Mouse (Mus musculus) cortical plate, adult 2 months (tissue): ENCODE results near the gene Rbms2. TPM values are rescaled to one million over a fixed set of nuclear protein-coding genes. Genes with fewer than 3 reads are reported as not detected.
A peak's percentile ranks its signal among the peaks of the same experiment; 100 is the strongest.

Experiments used
- H3K27ac ChIP-seq: fragments of 200-500 bp; 2 replicates; pipeline ENCODE4 v1.5.1; 2012; ENCODE audit warnings: low read length, control low read depth, inconsistent platforms; ENCODE audit not compliant: insufficient read depth
- H3K4me1 ChIP-seq: fragments of 200-500 bp; 2 replicates; pipeline ENCODE4 v1.6.1; 2011; ENCODE audit warnings: low read length; ENCODE audit not compliant: control insufficient read depth, insufficient read depth
- H3K4me3 ChIP-seq: fragments of 200-500 bp; 2 replicates; pipeline ENCODE4 v1.5.1; 2011; ENCODE audit warnings: mild to moderate bottlenecking, low read length, control low read depth; ENCODE audit not compliant: insufficient read depth
- CTCF ChIP-seq: fragments of 200-500 bp; IDR thresholded peaks from 2 replicates; pipeline ENCODE4 v1.5.1; 2011; ENCODE audit warnings: mild to moderate bottlenecking, control low read depth, low read length; ENCODE audit not compliant: insufficient read depth; ENCODE audit errors: extremely low read depth
- POLR2A ChIP-seq: fragments of 200-500 bp; IDR thresholded peaks from 2 replicates; pipeline ENCODE4 v1.6.1; 2011; ENCODE audit warnings: mild to moderate bottlenecking, low read length, control low read depth; ENCODE audit not compliant: insufficient read depth; ENCODE audit errors: extremely low read depth
- polyA plus RNA-seq: library from polyadenylated mRNA; depleted of rRNA; stranded (reverse); fragments of >200 nt; gene quantifications from 2 replicates; pipeline ENCODE4 v1.2.3, GENCODE M21; 2012

Gene Rbms2
- polyA plus RNA-seq, 1 experiment: 16.9 TPM

DNA sequence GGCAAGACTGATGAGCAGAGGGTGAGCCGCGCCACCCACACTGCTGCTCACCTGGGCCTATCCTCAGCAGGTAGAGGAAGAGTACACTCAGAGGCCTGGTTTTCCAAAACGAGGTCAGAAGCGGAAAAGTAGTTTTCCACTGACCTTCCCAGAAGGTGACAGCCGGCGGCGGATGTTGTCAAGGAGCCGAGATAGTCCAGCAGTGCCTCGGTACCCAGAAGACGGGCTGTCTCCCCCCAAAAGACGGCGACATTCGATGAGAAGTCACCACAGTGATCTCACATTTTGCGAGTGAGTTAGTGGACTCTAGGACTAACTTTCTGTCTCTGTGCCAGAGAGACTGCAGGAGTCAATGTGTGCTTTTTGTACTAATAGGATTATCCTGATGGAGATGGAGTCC is 54.1 kb downstream of the Rbms2 start:
- no peaks in the 10 kb centered on the region for H3K4me1 ChIP-seq
- TF ChIP-seq CTCF (no peak), POLR2A (no peak)
- no peak overlapping the region for H3K4me3 ChIP-seq
- no peak overlapping the region for H3K27ac ChIP-seq

DNA sequence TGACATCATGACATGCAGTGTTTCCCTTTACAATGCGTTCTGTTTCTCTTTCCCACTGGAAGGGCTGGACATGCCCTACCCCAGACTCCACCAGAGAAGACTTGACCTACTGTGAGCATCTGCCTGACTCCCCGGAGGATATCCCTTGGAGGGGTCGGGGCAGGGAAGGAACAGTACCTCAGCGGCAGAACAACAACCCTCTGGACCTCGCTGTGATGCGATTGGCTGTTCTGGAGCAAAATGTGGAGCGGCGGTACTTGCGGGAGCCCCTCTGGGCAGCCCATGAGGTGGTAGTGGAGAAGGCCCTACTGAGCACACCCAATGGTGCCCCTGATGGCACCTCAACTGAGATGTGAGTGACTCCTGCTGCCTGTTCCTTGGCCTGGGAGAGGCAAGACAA is 55.3 kb downstream of the Rbms2 start:
- H3K4me1 ChIP-seq: no peaks in the 10 kb centered on the region
- no peak overlapping the region for H3K4me3 ChIP-seq
- TF ChIP-seq CTCF (no peak), POLR2A (no peak)
- no peak overlapping the region for H3K27ac ChIP-seq

- Histone ChIP-seq H3K4me3 (no peak overlapping the region), H3K4me1 (no peaks in the 10 kb centered on the region), H3K27ac (no peak overlapping the region)
- TF ChIP-seq CTCF (no peak), POLR2A (no peak)
These were observed 56.3 kb downstream of the Rbms2 start for GRCm38 (mm10) chr10:128123833-128124232.

- no peak for TF ChIP-seq CTCF
- no peak for TF ChIP-seq POLR2A
- H3K4me1 ChIP-seq: peaks cover 4% of the 10 kb centered on the region
- H3K27ac ChIP-seq: no peak overlapping the region
- no peak overlapping the region for H3K4me3 ChIP-seq
These were observed 68.9 kb downstream of the Rbms2 start for GRCm38 (mm10) chr10:128111227-128111626.

DNA sequence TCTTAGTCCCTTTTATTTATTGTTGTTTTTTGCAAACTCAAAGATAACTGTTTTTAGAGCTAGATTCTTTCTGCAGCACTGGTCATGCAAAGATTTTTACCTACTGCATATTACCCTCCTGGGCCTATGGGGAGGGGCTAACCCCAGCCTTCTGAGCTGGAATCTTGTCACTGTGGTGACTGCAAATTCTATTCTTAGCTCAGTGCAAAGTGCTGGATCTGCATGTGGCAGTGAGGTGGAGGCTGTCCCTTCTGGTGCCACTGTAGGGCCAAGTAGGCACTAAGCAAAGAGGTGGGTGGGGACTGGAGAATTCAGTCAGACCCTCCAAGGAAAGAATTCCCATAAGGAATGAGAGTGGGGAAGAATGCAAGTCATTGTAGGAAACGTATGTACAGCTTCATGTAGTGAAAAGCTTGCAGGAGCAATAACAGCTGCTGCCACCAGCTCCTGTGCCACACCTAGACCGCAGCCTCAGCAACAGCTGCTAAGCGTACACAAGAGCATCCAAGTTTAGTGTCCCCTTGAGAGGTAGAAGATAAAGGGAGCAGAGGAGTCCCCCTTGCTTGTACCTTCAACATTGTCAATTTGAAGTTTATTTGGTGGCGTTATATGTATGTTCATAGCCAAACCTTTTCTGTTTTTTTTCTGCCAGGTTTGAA is 69.9 kb downstream of the Rbms2 start:
- TF ChIP-seq POLR2A: no peak
- TF ChIP-seq CTCF: no peak
- H3K27ac ChIP-seq: 0 out of 2 replicates have a peak overlapping the region, but pooled peaks have one; percentile 70

GRCm38 (mm10) chr10:128097587-128097971 is 82.5 kb downstream of the Rbms2 start:
- H3K27ac ChIP-seq: peak overlapping the region; percentile 38
- peaks cover 9% of the 10 kb centered on the region for H3K4me1 ChIP-seq
- H3K4me3 ChIP-seq: peak overlapping the region; percentile 93
- TF ChIP-seq CTCF: no peak
- TF ChIP-seq POLR2A: peak; percentile 39; the same call in 1 of the 2 replicates

More for the DNA sequence above, 69.9 kb downstream of the Rbms2 start:
- H3K4me1 ChIP-seq: peaks cover 4% of the 10 kb centered on the region
- H3K4me3 ChIP-seq: no peak overlapping the region

DNA sequence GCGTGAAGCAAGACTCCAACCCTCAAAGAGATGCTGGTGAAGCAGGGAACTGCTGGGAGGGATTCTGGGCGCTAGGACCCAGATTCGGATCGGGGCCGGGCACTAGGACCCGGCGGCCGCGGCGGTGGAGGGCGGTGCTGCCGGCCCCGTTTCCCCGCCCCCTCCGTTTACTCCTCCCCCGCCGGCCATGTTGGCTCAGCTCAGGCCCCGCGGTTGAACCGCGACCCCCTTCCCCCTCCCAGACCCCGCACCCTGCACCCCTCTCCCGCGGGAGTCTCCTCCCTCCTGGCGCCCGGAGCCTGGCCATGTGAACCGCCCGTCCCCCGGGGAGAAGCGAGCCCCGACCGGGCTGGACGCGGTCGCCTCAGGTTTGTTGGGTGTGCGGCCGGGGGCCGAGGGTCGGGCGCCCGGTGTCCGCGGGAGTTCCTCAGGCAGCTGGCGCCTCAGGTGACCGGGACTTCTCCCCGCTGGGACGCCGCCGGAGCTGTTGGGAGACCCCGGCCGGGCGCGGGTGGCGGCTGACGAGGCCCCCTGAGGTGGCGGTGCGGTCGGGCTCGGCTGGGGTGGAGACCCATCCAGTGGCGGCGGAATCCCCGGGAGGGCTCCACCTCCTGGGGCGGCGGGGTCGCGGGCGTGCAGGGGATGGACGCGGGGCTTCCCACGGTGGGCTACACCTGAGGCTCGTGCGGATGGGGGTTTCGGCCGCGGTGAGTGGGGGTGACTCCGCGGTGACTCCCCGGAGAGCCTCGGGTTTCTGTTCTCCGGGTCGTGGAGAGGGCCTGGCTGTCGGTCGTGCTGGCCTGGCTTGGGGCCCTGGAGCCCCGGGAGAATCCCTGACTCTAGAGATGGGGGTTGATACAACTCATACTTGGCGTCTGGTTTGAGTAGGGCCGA is 83.2 kb downstream of the Rbms2 start:
- Histone ChIP-seq H3K27ac (peak overlapping the region; percentile 38), H3K4me3 (peak overlapping the region; percentile 93), H3K4me1 (peaks cover 9% of the 10 kb centered on the region)
- TF ChIP-seq CTCF: no peak
- 0 out of 2 replicates have a peak, but pooled peaks have one; percentile 27 for TF ChIP-seq POLR2A

GRCm38 (mm10) chr10:128096313-128096692 is 83.8 kb downstream of the Rbms2 start:
- Histone ChIP-seq H3K4me3 (peak overlapping the region; percentile 93; the same call in 1 of the 2 replicates), H3K27ac (no peak overlapping the region), H3K4me1 (peaks cover 11% of the 10 kb centered on the region)
- TF ChIP-seq CTCF: no peak
- no peak for TF ChIP-seq POLR2A

DNA sequence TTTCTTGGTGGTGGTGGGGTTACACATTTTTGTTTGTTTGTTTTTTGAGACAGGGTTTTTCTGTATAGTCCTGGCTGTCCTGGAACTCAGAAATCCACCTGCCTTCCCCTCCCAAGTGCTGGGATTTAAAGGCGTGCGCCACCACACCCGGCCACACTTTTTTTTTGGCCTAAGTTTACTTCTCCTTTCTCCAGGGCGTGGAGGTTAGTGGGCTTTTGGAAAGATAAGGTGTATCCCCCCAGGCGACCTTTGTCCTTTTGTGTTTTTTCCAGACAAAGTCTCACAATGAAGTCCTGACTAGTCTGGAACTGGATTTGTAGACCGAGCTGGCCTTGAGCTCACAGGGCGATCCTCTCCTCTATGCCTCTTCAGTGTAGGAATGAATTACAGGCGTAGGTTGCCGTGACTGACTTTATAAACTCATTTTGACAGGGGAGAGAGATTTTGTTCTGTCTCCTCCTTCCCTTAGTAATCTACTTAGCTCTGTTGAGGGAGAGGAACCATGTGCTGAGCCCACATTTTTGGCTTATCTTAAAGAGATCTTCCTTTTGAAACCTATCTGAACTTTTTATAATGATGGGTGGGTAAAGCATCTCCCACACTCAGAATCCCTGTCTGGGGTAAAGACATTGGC is 85.0 kb downstream of the Rbms2 start:
- Histone ChIP-seq H3K27ac (no peak overlapping the region), H3K4me3 (no peak overlapping the region; the same call in 1 of the 2 replicates), H3K4me1 (peaks cover 11% of the 10 kb centered on the region)
- no peak for TF ChIP-seq POLR2A
- no peak for TF ChIP-seq CTCF
